Mouse (Mus musculus) brain, adult 10 weeks (tissue): ENCODE data around the gene Crygd. TPM values are rescaled to one million over a fixed set of nuclear protein-coding genes. Genes with fewer than 3 reads are reported as not detected.

Experiments used
- polyA plus RNA-seq: library from polyadenylated mRNA; stranded (reverse); fragments of 350-450 nt; fragmentation: Illumina TruSeq; extraction: RNeasy Lipid Tissue Mini Kit (QIAGEN cat#74804); gene quantifications from one replicate; pipeline ENCODE4 v1.2.3, GENCODE M21; 2015; ENCODE audit warnings: low read depth, low replicate concordance

The Crygd gene
- polyA plus RNA-seq = not detected

DNA sequence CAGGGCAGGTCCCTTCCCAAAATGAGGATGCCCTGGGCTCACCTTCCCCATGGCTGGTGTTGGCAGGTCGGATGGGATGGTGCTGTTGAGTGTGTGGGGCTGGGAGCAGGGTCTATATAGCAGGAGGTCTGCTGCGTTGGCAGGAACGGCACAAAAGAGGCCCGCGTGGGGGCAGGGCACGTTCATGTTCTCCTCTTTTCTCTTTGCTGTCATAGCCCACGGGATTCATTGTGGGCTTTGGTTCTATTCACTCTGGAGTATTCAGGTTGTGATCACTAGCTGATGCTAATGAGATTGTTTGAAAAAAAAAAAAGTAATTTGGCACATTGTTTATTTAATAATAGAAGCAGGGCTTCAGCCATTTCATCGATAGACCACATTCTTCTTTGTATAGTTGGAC lies at the start of gene Crygd:
TSS of gene Crygd (minus strand) at position 101 of the 400 bp plus-strand sequence.

DNA sequence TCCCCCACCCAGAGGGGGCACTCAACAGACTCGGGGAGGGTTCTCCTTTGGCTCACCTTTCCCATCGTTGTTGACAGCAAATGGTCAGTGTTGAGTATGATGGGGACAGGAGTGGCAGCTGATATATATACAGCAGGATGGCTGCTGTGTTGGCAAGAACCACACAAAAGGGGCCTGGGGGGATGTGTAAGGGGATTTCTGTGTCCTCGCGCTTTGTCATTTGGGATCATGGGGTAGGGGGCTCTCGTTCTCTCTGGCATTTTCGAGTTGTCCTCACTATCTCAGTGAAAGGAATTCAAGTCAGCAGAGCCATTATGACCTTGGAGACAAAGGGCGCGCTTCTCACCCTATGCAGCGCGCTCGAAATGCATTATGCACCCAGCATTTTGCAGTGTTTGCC lies 40.0 kb upstream of the Crygd start, which contains the start of gene Cryga:
TSS of gene Cryga (minus strand) at position 101 of the 400 bp plus-strand sequence.

DNA sequence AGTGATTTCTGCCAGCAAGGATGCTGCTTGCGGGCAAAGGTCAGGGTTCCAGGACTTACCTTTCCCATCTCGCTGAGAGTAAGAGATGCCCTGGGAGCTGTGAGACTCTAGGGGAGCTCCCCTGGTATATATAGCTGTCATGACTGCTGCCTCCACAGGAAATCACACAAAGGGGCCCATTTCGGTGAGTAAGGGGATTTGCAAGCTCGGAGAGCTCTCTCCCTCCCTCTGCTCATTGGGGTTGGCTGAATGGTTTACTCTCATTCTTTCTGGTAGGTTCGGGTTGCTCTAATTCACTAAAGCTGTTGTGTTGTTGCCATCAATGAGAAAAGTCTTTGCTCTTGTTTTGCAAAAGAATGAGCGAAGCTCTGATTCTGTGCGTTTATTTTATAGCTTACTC lies 18.9 kb upstream of the Crygd start, which contains the start of gene Crygb:
TSS of gene Crygb (minus strand) at position 101 of the 400 bp plus-strand sequence.

DNA sequence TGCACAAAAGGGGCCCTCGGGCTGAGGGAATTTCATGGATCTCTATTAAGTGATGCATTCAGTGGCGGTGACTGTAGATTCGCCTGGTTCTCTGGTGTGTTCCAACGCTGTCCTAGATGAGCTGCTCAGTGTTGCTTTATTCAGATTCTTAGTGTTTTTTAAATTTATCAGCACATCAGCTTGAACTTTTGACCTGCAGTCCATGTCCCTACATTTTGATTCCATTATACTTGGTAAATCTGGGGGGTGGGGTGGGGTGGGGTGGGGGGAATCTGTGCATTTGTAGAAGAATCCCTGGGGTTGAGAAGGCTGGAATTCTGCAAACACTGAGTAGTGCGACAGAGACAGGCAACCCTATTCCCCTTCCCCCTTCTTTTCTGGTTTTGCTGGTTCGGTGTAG lies 10.3 kb upstream of the Crygd start, which contains the start of gene Crygc:
TSS of gene Crygc (minus strand) at position 101 of the 400 bp plus-strand sequence.

DNA sequence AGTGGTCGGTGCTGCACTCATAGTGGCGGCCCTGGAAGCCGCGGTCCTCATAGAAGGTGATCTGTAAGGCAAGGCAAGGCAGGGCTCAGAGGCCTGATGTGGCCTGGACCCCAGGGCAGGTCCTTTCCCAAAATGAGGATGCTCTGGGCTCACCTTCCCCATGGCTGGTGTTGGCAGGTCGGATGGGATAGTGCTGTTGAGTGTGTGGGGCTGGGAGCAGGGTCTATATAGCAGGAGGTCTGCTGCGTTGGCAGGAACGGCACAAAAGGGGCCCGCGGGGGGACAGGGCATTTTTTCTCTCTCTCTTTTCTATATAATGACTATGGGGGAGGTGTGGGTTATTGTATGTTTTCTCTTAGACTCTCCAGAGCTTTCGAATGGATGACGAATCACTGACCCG lies 12.3 kb downstream of the Crygd start, which contains the start of gene Cryge:
TSS of gene Cryge (minus strand) at position 198 of the 400 bp plus-strand sequence.

DNA sequence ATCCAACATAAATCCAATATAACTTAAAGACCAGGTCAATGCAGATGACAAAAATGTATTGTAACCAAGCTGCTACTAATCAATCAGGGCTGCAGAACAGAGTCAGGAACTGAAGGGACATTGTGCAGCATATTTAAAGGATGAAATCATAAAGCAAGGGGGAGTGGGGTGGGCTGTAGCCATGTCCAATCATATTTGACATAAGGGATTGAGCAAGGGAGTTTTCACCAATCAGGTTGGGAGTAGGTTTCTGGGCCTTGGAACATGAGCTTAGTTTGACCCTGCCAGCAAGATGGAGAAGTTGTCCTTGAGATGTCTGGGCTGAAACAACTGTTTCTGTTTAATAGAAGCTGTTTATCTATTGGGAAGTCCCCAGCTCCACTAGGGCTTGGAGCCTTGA lies 30.6 kb downstream of the Crygd start, which contains the start of gene Akr1cl:
TSS of gene Akr1cl (minus strand) at position 119 of the 400 bp plus-strand sequence.

Other genes starting within 250 kb of the Crygd start
- gene Plekhm3, start 106.6 kb downstream of the Crygd start, polyA plus RNA-seq = 13.4 TPM
- gene Akr1cl, start 30.7 kb downstream of the Crygd start, polyA plus RNA-seq = not detected
- not detected for gene Cryge, start 12.3 kb downstream of the Crygd start, polyA plus RNA-seq
- not detected for gene Crygc, start 10.2 kb upstream of the Crygd start, polyA plus RNA-seq
- not detected for gene Crygb, start 18.8 kb upstream of the Crygd start, polyA plus RNA-seq
- not detected for gene Cryga, start 39.9 kb upstream of the Crygd start, polyA plus RNA-seq
- gene Gm28845, start 56.1 kb upstream of the Crygd start, polyA plus RNA-seq = 0.97 TPM
- gene D630023F18Rik, start 59.8 kb upstream of the Crygd start, polyA plus RNA-seq = 7.4 TPM
- gene Idh1, start 123.0 kb upstream of the Crygd start, polyA plus RNA-seq = 51.8 TPM
- gene Pikfyve, start 123.2 kb upstream of the Crygd start, polyA plus RNA-seq = 14.9 TPM
- gene Pth2r, start 218.6 kb upstream of the Crygd start, polyA plus RNA-seq = 1.1 TPM